Mouse (Mus musculus): ENCODE measurements around the gene Ndufaf5.

- no peak for TF ChIP-seq POLR2A (IDR thresholded peaks at IDR 0.05; ENCODE audit: low read depth, low read length)
- TF ChIP-seq CTCF (IDR thresholded peaks at IDR 0.05; ENCODE audit: borderline replicate concordance, insufficient read depth, low read length) = no peak
These were observed 11.2 kb upstream of the Ndufaf5 start for GRCm38 (mm10) chr2:140159186-140159730.

All from embryonic fibroblast, embryonic 13.5 days (primary cell).